Mouse (Mus musculus): ENCODE results near the gene Immp2l. TPM values are rescaled to one million over a fixed set of nuclear protein-coding genes. Genes with fewer than 3 reads are reported as not detected.
A peak's percentile ranks its signal among the peaks of the same experiment; 100 is the strongest.

The Immp2l gene
- total RNA-seq, 1 experiment: 11.4 TPM

- H3K9ac ChIP-seq (ENCODE audit: insufficient read depth, low read depth, low read length, poor library complexity, severe bottlenecking): no peak overlapping the region
- no peak overlapping the region for H3K4me3 ChIP-seq (ENCODE audit: insufficient read depth in 1 of 2, low read depth in 1 of 2, low read length in 2 of 2, poor library complexity in 1 of 2, severe bottlenecking in 1 of 2)
- no peaks in the 10 kb centered on the region for H3K9me3 ChIP-seq (ENCODE audit: control insufficient read depth, insufficient read depth, low read depth, low read length)
- TF ChIP-seq ZC3H11A (IDR thresholded peaks at IDR 0.05; ENCODE audit: borderline replicate concordance, low read depth, low read length): no peak
- no peak for TF ChIP-seq ZNF384 (IDR thresholded peaks at IDR 0.05; ENCODE audit: low read depth, low read length)
- H3K4me1 ChIP-seq (ENCODE audit: control insufficient read depth in 2 of 2, insufficient read depth in 2 of 2, low read length in 2 of 2, poor library complexity in 1 of 2): peaks cover 0 to 2% of the 10 kb centered on the region in 2 experiments; a peak in 1 of 4 replicates
- no peak overlapping the region for H3K27ac ChIP-seq (ENCODE audit: insufficient read depth, low read depth, low read length, poor library complexity, severe bottlenecking)
- in situ Hi-C loops (cut with MboI; ENCODE audit: low sequenced_read_pairs in 2 of 2, unreplicated experiment in 2 of 2): no loop called here
- H3K36me3 ChIP-seq (ENCODE audit: control insufficient read depth, insufficient read depth, low read length, poor library complexity, severe bottlenecking): no peaks in the 10 kb centered on the region
- DNase-seq (ENCODE audit: low read depth, low spot score): no peak
These were observed 527.7 kb downstream of the Immp2l start for GRCm38 (mm10) chr12:41551578-41551977.

DNA sequence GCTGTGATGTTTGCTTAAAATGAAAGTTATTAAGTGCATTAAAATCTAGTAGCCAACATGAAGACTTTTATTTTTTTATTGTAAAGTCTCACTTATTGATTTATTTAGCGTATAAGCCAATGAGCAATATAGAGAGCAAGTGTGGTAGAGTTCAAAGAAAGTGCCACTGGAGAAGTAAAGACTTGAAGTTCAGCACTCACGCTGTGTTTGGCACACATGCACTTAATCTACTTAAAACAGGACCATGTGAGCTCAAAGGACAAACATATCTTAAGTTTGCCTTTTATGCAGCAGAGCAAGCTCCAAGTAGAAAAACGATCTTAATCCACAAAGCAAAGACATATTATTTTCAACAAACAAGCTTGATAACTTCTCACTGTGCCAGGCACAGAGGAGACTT lies 533.9 kb downstream of the Immp2l start:
- DNase-seq (ENCODE audit: low read depth, low spot score): no peak
- in situ Hi-C loops (cut with MboI; ENCODE audit: low sequenced_read_pairs in 2 of 2, unreplicated experiment in 2 of 2): no loop called here
- Histone ChIP-seq H3K9me3 (ENCODE audit: control insufficient read depth, insufficient read depth, low read depth, low read length) (no peaks in the 10 kb centered on the region), H3K36me3 (ENCODE audit: control insufficient read depth, insufficient read depth, low read length, poor library complexity, severe bottlenecking) (no peaks in the 10 kb centered on the region), H3K4me1 (ENCODE audit: control insufficient read depth in 2 of 2, insufficient read depth in 2 of 2, low read length in 2 of 2, poor library complexity in 1 of 2) (peaks cover 6 to 7% of the 10 kb centered on the region in 2 experiments; a peak in 3 of 4 replicates), H3K4me3 (ENCODE audit: insufficient read depth in 1 of 2, low read depth in 1 of 2, low read length in 2 of 2, poor library complexity in 1 of 2, severe bottlenecking in 1 of 2) (no peak overlapping the region), H3K9ac (ENCODE audit: insufficient read depth, low read depth, low read length, poor library complexity, severe bottlenecking) (no peak overlapping the region), H3K27ac (ENCODE audit: insufficient read depth, low read depth, low read length, poor library complexity, severe bottlenecking) (no peak overlapping the region)
- TF ChIP-seq ZC3H11A (IDR thresholded peaks at IDR 0.05; ENCODE audit: borderline replicate concordance, low read depth, low read length) (no peak), HCFC1 (IDR thresholded peaks at IDR 0.05; ENCODE audit: borderline replicate concordance, insufficient read depth, low read length) (no peak), MAFK (IDR thresholded peaks at IDR 0.05; ENCODE audit: insufficient read depth, low read depth, low read length) (no peak), ZNF384 (IDR thresholded peaks at IDR 0.05; ENCODE audit: low read depth, low read length) (no peak), CHD2 (IDR thresholded peaks at IDR 0.05; ENCODE audit: low read depth, low read length) (no peak)

- DNase-seq (ENCODE audit: low read depth, low spot score): peak; percentile 57
- H3K9me3 ChIP-seq (ENCODE audit: control insufficient read depth, insufficient read depth, low read depth, low read length): no peaks in the 10 kb centered on the region
- H3K4me3 ChIP-seq (ENCODE audit: insufficient read depth in 1 of 2, low read depth in 1 of 2, low read length in 2 of 2, poor library complexity in 1 of 2, severe bottlenecking in 1 of 2): no peak overlapping the region
- H3K4me1 ChIP-seq (ENCODE audit: control insufficient read depth in 2 of 2, insufficient read depth in 2 of 2, low read length in 2 of 2, poor library complexity in 1 of 2): peaks cover 7 to 10% of the 10 kb centered on the region in 2 experiments; a peak in 3 of 4 replicates
- TF ChIP-seq HCFC1 (IDR thresholded peaks at IDR 0.05; ENCODE audit: borderline replicate concordance, insufficient read depth, low read length): no peak
- TF ChIP-seq ZC3H11A (IDR thresholded peaks at IDR 0.05; ENCODE audit: borderline replicate concordance, low read depth, low read length): no peak
- peak; percentile 67; the same call in 1 of the 2 replicates for TF ChIP-seq CHD2 (IDR thresholded peaks at IDR 0.05; ENCODE audit: low read depth, low read length)
- H3K36me3 ChIP-seq (ENCODE audit: control insufficient read depth, insufficient read depth, low read length, poor library complexity, severe bottlenecking): no peaks in the 10 kb centered on the region
- H3K9ac ChIP-seq (ENCODE audit: insufficient read depth, low read depth, low read length, poor library complexity, severe bottlenecking): no peak overlapping the region
- peak overlapping the region; percentile 42 for H3K27ac ChIP-seq (ENCODE audit: insufficient read depth, low read depth, low read length, poor library complexity, severe bottlenecking)
- in situ Hi-C loops (cut with MboI; ENCODE audit: low sequenced_read_pairs in 2 of 2, unreplicated experiment in 2 of 2): no loop called here
These were observed 535.3 kb downstream of the Immp2l start for GRCm38 (mm10) chr12:41558956-41559735.

- H3K4me1 ChIP-seq (ENCODE audit: control insufficient read depth in 2 of 2, insufficient read depth in 2 of 2, low read length in 2 of 2, poor library complexity in 1 of 2): peaks cover 3 to 11% of the 10 kb centered on the region in 2 experiments; a peak in 2 of 4 replicates
- no peak for TF ChIP-seq HCFC1 (IDR thresholded peaks at IDR 0.05; ENCODE audit: borderline replicate concordance, insufficient read depth, low read length)
- TF ChIP-seq MAFK (IDR thresholded peaks at IDR 0.05; ENCODE audit: insufficient read depth, low read depth, low read length): peak; percentile 57
- H3K9ac ChIP-seq (ENCODE audit: insufficient read depth, low read depth, low read length, poor library complexity, severe bottlenecking): peak overlapping the region; percentile 1; the same call in 1 of the 2 replicates
- H3K9me3 ChIP-seq (ENCODE audit: control insufficient read depth, insufficient read depth, low read depth, low read length): no peaks in the 10 kb centered on the region
- in situ Hi-C loops (cut with MboI; ENCODE audit: low sequenced_read_pairs in 2 of 2, unreplicated experiment in 2 of 2): no loop called here
- peak; percentile 37 for DNase-seq (ENCODE audit: low read depth, low spot score)
- H3K4me3 ChIP-seq (ENCODE audit: insufficient read depth in 1 of 2, low read depth in 1 of 2, low read length in 2 of 2, poor library complexity in 1 of 2, severe bottlenecking in 1 of 2): peak overlapping the region; percentile 17 to 38; a peak in 2 of 4 replicates
- H3K36me3 ChIP-seq (ENCODE audit: control insufficient read depth, insufficient read depth, low read length, poor library complexity, severe bottlenecking): no peaks in the 10 kb centered on the region
- H3K27ac ChIP-seq (ENCODE audit: insufficient read depth, low read depth, low read length, poor library complexity, severe bottlenecking): peak overlapping the region; percentile 61; the same call in 1 of the 2 replicates
These were observed 541.9 kb downstream of the Immp2l start for GRCm38 (mm10) chr12:41565540-41566432.

Data from ES-E14 (cell line).